Mouse (Mus musculus): ENCODE measurements around the gene Gpr152.

- no peak for TF ChIP-seq CTCF (conservative IDR thresholded peaks at IDR 0.05; ENCODE audit: low read length)
- no peak for TF ChIP-seq POU5F1 (IDR thresholded peaks at IDR 0.05; ENCODE audit: borderline replicate concordance, low read length)
- TF ChIP-seq NANOG (IDR thresholded peaks at IDR 0.05; ENCODE audit: borderline replicate concordance, low read length), result no peak
These were observed 9.7 kb downstream of the Gpr152 start for GRCm38 (mm10) chr19:4149283-4149682.

Measured in E14TG2a.4 (cell line).